Mouse (Mus musculus) intestine, postnatal 0 days (tissue): ENCODE data around the gene Nup107. TPM values are rescaled to one million over a fixed set of nuclear protein-coding genes. Genes with fewer than 3 reads are reported as not detected.
"Not testable (repeated sequence)": the region's sequence is repeated elsewhere in the genome, so short reads cannot be mapped to it uniquely, and the experiment has no call there.

Experiments used
- ATAC-seq: fragments of 200-750 bp; cut with Nextera tagmentation; 2 replicates; pipeline ENCODE4 v1.8.0; 2017; ENCODE audit warnings: mild to moderate bottlenecking, moderate TSS enrichment, moderate library complexity
- H3K27ac ChIP-seq: fragments of 300-500 bp; sonication (generic); 2 replicates; pipeline ENCODE4 v1.5.1; 2014; ENCODE audit warnings: mild to moderate bottlenecking, low read depth, low read length, moderate library complexity
- H3K27me3 ChIP-seq: fragments of 300-500 bp; sonication (generic); replicated peaks from 2 replicates; pipeline ENCODE4 v1.6.1; 2014; ENCODE audit warnings: low read length, mixed read lengths; ENCODE audit not compliant: control insufficient read depth, insufficient read depth
- H3K36me3 ChIP-seq: fragments of 300-500 bp; sonication (generic); 2 replicates; pipeline ENCODE4 v1.6.1; 2014; ENCODE audit warnings: mild to moderate bottlenecking, moderate library complexity; ENCODE audit not compliant: control insufficient read depth, insufficient read depth
- H3K4me1 ChIP-seq: fragments of 300-500 bp; sonication (generic); replicated peaks from 2 replicates; pipeline ENCODE4 v1.6.1; 2014; ENCODE audit warnings: antibody characterized with exemption, low read length, mixed read lengths; ENCODE audit not compliant: control insufficient read depth, insufficient read depth
- H3K4me2 ChIP-seq: fragments of 300-500 bp; sonication (generic); replicated peaks from 2 replicates; pipeline ENCODE4 v1.6.1; 2014; ENCODE audit warnings: low read depth, mild to moderate bottlenecking, moderate library complexity
- H3K4me3 ChIP-seq: fragments of 300-500 bp; sonication (generic); 2 replicates; pipeline ENCODE4 v1.5.1; 2014; ENCODE audit warnings: low read depth, low read length
- H3K9ac ChIP-seq: fragments of 300-500 bp; sonication (generic); 2 replicates; pipeline ENCODE4 v1.6.1; 2014; ENCODE audit warnings: mild to moderate bottlenecking, low read depth, low read length
- H3K9me3 ChIP-seq: fragments of 300-500 bp; sonication (generic); 2 replicates; pipeline ENCODE4 v1.6.1; 2016; ENCODE audit warnings: mixed run types; ENCODE audit not compliant: control insufficient read depth
- CTCF ChIP-seq: sonication (generic); IDR thresholded peaks from 2 replicates; pipeline ENCODE4 v1.5.1; 2016; ENCODE audit warnings: low read depth, mild to moderate bottlenecking, control low read depth, antibody characterized with exemption, moderate library complexity
- WGBS: fragments of 180-500 bp; shearing (Covaris S2); extraction: QIAGEN DNeasy Blood & Tissue Kit; methylation state at CpG from one replicate; pipeline ENCODE4 v1.1.7; 2014; 5-methylcytosine and 5-hydroxymethylcytosine counted together
- polyA plus RNA-seq: library from polyadenylated mRNA; unstranded; fragments of >200 nt; fragmentation: Nextera tagmentation; extraction: Ambion mirVana; gene quantifications from 2 replicates; pipeline ENCODE4 v1.2.1, GENCODE M21; 2015

Nup107 gene
- polyA plus RNA-seq, 1 experiment from 2014 or later = 16.2 TPM

DNA sequence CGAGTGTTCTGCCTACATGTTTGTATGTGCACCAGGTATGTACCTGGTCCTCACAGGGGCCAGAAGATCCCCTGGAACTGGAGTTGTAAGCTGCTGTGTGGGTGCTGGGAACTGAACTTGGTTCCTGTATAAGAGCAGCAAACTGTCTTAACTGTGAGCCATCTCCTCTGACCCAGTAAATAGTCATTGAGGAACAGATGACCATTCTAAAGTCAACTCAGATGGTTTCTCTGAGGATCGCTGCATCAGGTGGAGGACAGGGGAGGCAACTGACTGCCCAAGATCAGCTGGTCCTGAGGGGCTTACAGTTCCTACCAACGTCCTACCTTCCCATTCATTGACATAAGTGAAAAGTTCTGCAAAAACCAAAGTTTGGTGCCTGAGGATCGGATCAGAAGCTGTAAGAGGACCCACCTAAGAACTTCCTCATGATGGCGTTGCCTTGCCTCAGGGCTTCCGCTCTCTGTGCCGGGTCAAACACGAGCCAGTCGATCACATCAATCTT lies 31.6 kb downstream of the Nup107 start:
- 89% methylated on average over 9 of the region's 9 CpGs for WGBS
- H3K4me1 ChIP-seq = no peaks in the 10 kb centered on the region
- no peak for TF ChIP-seq CTCF
- H3K36me3 ChIP-seq = peaks cover 78% of the 10 kb centered on the region
- no peak overlapping the region for H3K4me3 ChIP-seq
- no peaks in the 10 kb centered on the region for H3K9me3 ChIP-seq
- H3K9ac ChIP-seq = no peak overlapping the region
- H3K4me2 ChIP-seq = no peak overlapping the region
- no peak for ATAC-seq
- H3K27ac ChIP-seq = no peak overlapping the region
- H3K27me3 ChIP-seq = no peaks in the 10 kb centered on the region

- Histone ChIP-seq H3K27me3 (no peaks in the 10 kb centered on the region), H3K4me2 (no peak overlapping the region), H3K9ac (no peak overlapping the region), H3K4me3 (no peak overlapping the region), H3K4me1 (no peaks in the 10 kb centered on the region), H3K9me3 (no peaks in the 10 kb centered on the region), H3K36me3 (peaks cover 80% of the 10 kb centered on the region), H3K27ac (peak overlapping the region; percentile 6; the same call in 1 of the 2 replicates)
- no peak for TF ChIP-seq CTCF
- ATAC-seq = no peak
- 95% methylated on average over 10 of the region's 10 CpGs for WGBS
These were observed 32.5 kb downstream of the Nup107 start for GRCm38 (mm10) chr10:117759844-117760630.

DNA sequence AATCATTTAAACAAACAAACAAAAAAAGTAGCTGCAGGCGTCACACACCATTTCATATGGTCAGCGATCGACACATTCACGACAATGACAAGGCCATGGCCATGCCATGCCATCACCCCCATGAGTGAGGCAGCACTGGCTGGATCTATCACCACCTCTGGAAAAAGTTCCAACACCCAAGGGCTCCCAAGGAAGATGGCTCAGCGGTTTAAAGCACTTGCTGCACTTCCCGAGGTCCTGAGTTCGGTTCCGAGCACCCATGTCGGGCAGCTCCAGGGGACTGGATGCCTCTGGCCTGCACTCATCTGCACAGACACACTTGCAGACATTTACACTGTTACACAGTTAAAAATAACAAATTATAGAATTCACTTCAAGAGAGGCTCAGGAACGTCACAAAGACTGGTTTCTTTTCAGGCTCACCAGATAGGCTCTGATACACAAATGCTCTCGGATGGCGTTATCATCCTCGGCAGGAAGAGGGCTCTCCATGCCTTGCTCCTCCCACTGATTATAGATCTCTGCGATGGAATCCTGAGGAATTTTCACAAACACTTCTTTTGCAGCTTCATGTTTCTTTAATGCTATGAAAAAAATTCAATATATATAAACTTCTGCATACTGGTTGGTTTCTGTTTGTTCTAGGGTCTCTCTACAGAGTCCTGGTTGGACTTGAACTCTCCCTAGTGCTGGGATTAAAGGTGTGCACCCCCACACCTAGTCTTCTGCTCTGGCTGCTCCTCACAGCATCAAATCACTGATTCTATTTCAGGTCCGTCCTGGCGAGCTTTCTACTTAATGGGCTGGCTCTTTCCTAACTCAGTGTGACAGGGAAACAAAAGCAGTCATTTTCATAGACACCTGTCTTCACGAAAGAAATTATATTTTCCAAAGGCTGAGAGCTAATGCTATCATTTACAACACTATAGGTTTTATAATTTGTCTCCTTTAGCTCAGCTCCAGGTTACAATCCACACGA lies 33.5 kb downstream of the Nup107 start:
- Histone ChIP-seq H3K27ac (no peak overlapping the region), H3K27me3 (no peaks in the 10 kb centered on the region), H3K4me1 (no peaks in the 10 kb centered on the region), H3K9me3 (no peaks in the 10 kb centered on the region), H3K4me3 (no peak overlapping the region), H3K4me2 (no peak overlapping the region), H3K9ac (no peak overlapping the region), H3K36me3 (peaks cover 81% of the 10 kb centered on the region)
- no peak for ATAC-seq
- 87% methylated on average over 18 of the region's 18 CpGs for WGBS
- no peak for TF ChIP-seq CTCF

- H3K27ac ChIP-seq, H3K4me3 ChIP-seq, H3K9me3 ChIP-seq, H3K4me1 ChIP-seq, ATAC-seq, H3K9ac ChIP-seq, H3K4me2 ChIP-seq, H3K27me3 ChIP-seq: not testable (repeated sequence)
- peaks cover 76% of the 10 kb centered on the region for H3K36me3 ChIP-seq
- 95% methylated on average over 3 of the region's 3 CpGs for WGBS
These were observed 34.2 kb downstream of the Nup107 start for GRCm38 (mm10) chr10:117758344-117758743.

- no peak overlapping the region for H3K4me2 ChIP-seq
- no peaks in the 10 kb centered on the region for H3K9me3 ChIP-seq
- H3K36me3 ChIP-seq = peaks cover 73% of the 10 kb centered on the region
- H3K9ac ChIP-seq = no peak overlapping the region
- ATAC-seq = no peak
- TF ChIP-seq CTCF = no peak
- no peaks in the 10 kb centered on the region for H3K27me3 ChIP-seq
- H3K4me1 ChIP-seq = no peaks in the 10 kb centered on the region
- 93% methylated on average over 7 of the region's 7 CpGs for WGBS
- H3K27ac ChIP-seq = no peak overlapping the region
- H3K4me3 ChIP-seq = no peak overlapping the region
These were observed 34.6 kb downstream of the Nup107 start for GRCm38 (mm10) chr10:117757796-117758342.

GRCm38 (mm10) chr10:117757259-117757658 lies 35.2 kb downstream of the Nup107 start:
- ATAC-seq = no peak
- Histone ChIP-seq H3K27me3 (no peaks in the 10 kb centered on the region), H3K4me3 (no peak overlapping the region), H3K27ac (no peak overlapping the region), H3K4me2 (no peak overlapping the region), H3K36me3 (peaks cover 73% of the 10 kb centered on the region), H3K9me3 (no peaks in the 10 kb centered on the region), H3K9ac (no peak overlapping the region), H3K4me1 (no peaks in the 10 kb centered on the region)
- 86% methylated on average over 1 of the region's 1 CpGs for WGBS
- no peak for TF ChIP-seq CTCF
